Mouse (Mus musculus): Measurements from ENCODE around the gene Zfp414.
"Not testable (repeated sequence)": the region's sequence is repeated elsewhere in the genome, so short reads cannot be mapped to it uniquely, and the experiment has no call there.

GRCm38 (mm10) chr17:33613726-33614125 lies 15.2 kb upstream of the Zfp414 start:
- TF ChIP-seq CTCF, EP300 (IDR thresholded peaks at IDR 0.05; ENCODE audit: low read depth): not testable (repeated sequence)

Data from heart, postnatal 0 days (tissue).